Mouse (Mus musculus) lung, postnatal 0 days (tissue): ENCODE results near the gene Dnah3.

ENCODE experiments used
- CTCF ChIP-seq: IDR thresholded peaks from 2 replicates; pipeline ENCODE4 v1.5.1; 2016; ENCODE audit warnings: antibody characterized with exemption, mild to moderate bottlenecking
- EP300 ChIP-seq: IDR thresholded peaks from 2 replicates; pipeline ENCODE4 v1.6.1; 2016; ENCODE audit warnings: antibody characterized with exemption, mild to moderate bottlenecking, control low read depth

DNA sequence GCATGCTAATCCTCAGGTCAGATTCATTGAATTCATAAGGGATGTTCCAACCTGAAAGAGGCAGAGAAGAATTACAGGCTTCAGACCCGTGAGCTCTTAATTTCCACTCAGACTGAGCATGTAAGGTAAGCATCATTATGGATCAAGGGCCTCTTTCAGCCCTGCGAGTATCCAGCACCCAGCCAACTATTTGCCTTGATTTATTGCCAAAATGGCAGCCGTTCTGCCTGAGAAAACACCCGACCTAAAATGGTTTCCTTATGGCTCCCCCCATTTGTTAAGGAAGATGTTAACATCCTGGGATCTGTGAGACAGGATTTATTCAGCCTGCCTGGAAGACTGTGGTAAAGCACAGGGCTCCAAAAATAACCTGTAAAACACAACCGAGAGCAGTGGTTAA lies 158.0 kb downstream of the Dnah3 start:
- TF ChIP-seq CTCF: no peak
- TF ChIP-seq EP300: no peak
